Mouse (Mus musculus): ENCODE measurements around the gene Ninj2. TPM values are rescaled to one million over a fixed set of nuclear protein-coding genes. Genes with fewer than 3 reads are reported as not detected.
"Not testable (repeated sequence)": the region's sequence is repeated elsewhere in the genome, so short reads cannot be mapped to it uniquely, and the experiment has no call there.

The Ninj2 gene
- polyA plus RNA-seq, 1 experiment from 2014 or later: not detected

GRCm38 (mm10) chr6:120081516-120081915, 11.6 kb upstream of the Ninj2 start:
- Histone ChIP-seq H3K27ac (no peak overlapping the region), H3K36me3 (no peaks in the 10 kb centered on the region), H3K9me3 (no peaks in the 10 kb centered on the region), H3K4me3 (no peak overlapping the region), H3K27me3 (ENCODE audit: insufficient read depth, poor library complexity, severe bottlenecking) (no peaks in the 10 kb centered on the region), H3K4me1 (replicated peaks) (no peaks in the 10 kb centered on the region)
- DNase-seq (ENCODE audit: low spot score): no peak
- 79% methylated on average over 4 of the region's 4 CpGs for WGBS

GRCm38 (mm10) chr6:120082251-120082950, 10.7 kb upstream of the Ninj2 start:
- Histone ChIP-seq H3K27ac (no peak overlapping the region), H3K4me1 (replicated peaks) (no peaks in the 10 kb centered on the region), H3K27me3 (ENCODE audit: insufficient read depth, poor library complexity, severe bottlenecking) (no peaks in the 10 kb centered on the region), H3K9me3 (no peaks in the 10 kb centered on the region), H3K4me3 (no peak overlapping the region), H3K36me3 (no peaks in the 10 kb centered on the region)
- DNase-seq (ENCODE audit: low spot score): no peak
- 91% methylated on average over 6 of the region's 6 CpGs for WGBS

- H3K36me3 ChIP-seq: no peaks in the 10 kb centered on the region
- no peaks in the 10 kb centered on the region for H3K9me3 ChIP-seq
- H3K4me3 ChIP-seq: no peak overlapping the region
- no peaks in the 10 kb centered on the region for H3K4me1 ChIP-seq (replicated peaks)
- no peak overlapping the region for H3K27ac ChIP-seq
- WGBS: 89% methylated on average over 8 of the region's 8 CpGs
- no peaks in the 10 kb centered on the region for H3K27me3 ChIP-seq (ENCODE audit: insufficient read depth, poor library complexity, severe bottlenecking)
- DNase-seq (ENCODE audit: low spot score): no peak
These were observed 10.2 kb upstream of the Ninj2 start for GRCm38 (mm10) chr6:120082951-120083411.

- no peaks in the 10 kb centered on the region for H3K4me1 ChIP-seq (replicated peaks)
- WGBS: 72% methylated on average over 6 of the region's 6 CpGs
- no peak overlapping the region for H3K27ac ChIP-seq
- no peaks in the 10 kb centered on the region for H3K9me3 ChIP-seq
- H3K4me3 ChIP-seq: no peak overlapping the region
- no peaks in the 10 kb centered on the region for H3K36me3 ChIP-seq
- H3K27me3 ChIP-seq (ENCODE audit: insufficient read depth, poor library complexity, severe bottlenecking): no peaks in the 10 kb centered on the region
- DNase-seq (ENCODE audit: low spot score): no peak
These were observed 9.7 kb upstream of the Ninj2 start for GRCm38 (mm10) chr6:120083442-120083841.

GRCm38 (mm10) chr6:120084983-120085382, 8.2 kb upstream of the Ninj2 start:
- Histone ChIP-seq H3K9me3 (no peaks in the 10 kb centered on the region), H3K36me3 (no peaks in the 10 kb centered on the region), H3K4me3 (no peak overlapping the region), H3K27ac (no peak overlapping the region), H3K4me1 (replicated peaks) (no peaks in the 10 kb centered on the region), H3K27me3 (ENCODE audit: insufficient read depth, poor library complexity, severe bottlenecking) (no peaks in the 10 kb centered on the region)
- WGBS: 91% methylated on average over 2 of the region's 2 CpGs
- no peak for DNase-seq (ENCODE audit: low spot score)

GRCm38 (mm10) chr6:120085832-120086231, 7.3 kb upstream of the Ninj2 start:
- Histone ChIP-seq H3K36me3 (no peaks in the 10 kb centered on the region), H3K27me3 (ENCODE audit: insufficient read depth, poor library complexity, severe bottlenecking) (no peaks in the 10 kb centered on the region), H3K4me1 (replicated peaks) (no peaks in the 10 kb centered on the region), H3K4me3 (no peak overlapping the region), H3K27ac (no peak overlapping the region), H3K9me3 (no peaks in the 10 kb centered on the region)
- no peak for DNase-seq (ENCODE audit: low spot score)
- 83% methylated on average over 3 of the region's 3 CpGs for WGBS

- H3K27me3 ChIP-seq (ENCODE audit: insufficient read depth, poor library complexity, severe bottlenecking); H3K4me3 ChIP-seq; DNase-seq (ENCODE audit: low spot score); H3K4me1 ChIP-seq (replicated peaks); H3K9me3 ChIP-seq; H3K27ac ChIP-seq; H3K36me3 ChIP-seq: not testable (repeated sequence)
- WGBS: 96% methylated on average over 8 of the region's 8 CpGs
These were observed 6.1 kb upstream of the Ninj2 start for GRCm38 (mm10) chr6:120087041-120087440.

- Histone ChIP-seq H3K27me3 (ENCODE audit: insufficient read depth, poor library complexity, severe bottlenecking) (no peaks in the 10 kb centered on the region), H3K9me3 (no peaks in the 10 kb centered on the region), H3K36me3 (no peaks in the 10 kb centered on the region), H3K4me1 (replicated peaks) (peaks cover 12% of the 10 kb centered on the region; the same call in 1 of the 2 replicates), H3K27ac (no peak overlapping the region), H3K4me3 (no peak overlapping the region)
- 68% methylated on average over 15 of the region's 15 CpGs for WGBS
- no peak for DNase-seq (ENCODE audit: low spot score)
These were observed 2.4 kb upstream of the Ninj2 start for GRCm38 (mm10) chr6:120090712-120091248.

- no peaks in the 10 kb centered on the region for H3K36me3 ChIP-seq
- no peaks in the 10 kb centered on the region for H3K9me3 ChIP-seq
- H3K4me1 ChIP-seq (replicated peaks): peaks cover 12% of the 10 kb centered on the region; the same call in 1 of the 2 replicates
- no peak overlapping the region for H3K4me3 ChIP-seq
- no peaks in the 10 kb centered on the region for H3K27me3 ChIP-seq (ENCODE audit: insufficient read depth, poor library complexity, severe bottlenecking)
- H3K27ac ChIP-seq: no peak overlapping the region
- 74% methylated on average over 4 of the region's 4 CpGs for WGBS
- no peak for DNase-seq (ENCODE audit: low spot score)
These were observed 1.2 kb upstream of the Ninj2 start for GRCm38 (mm10) chr6:120091956-120092355.

GRCm38 (mm10) chr6:120094091-120094776, 1.1 kb downstream of the Ninj2 start:
- H3K36me3 ChIP-seq: no peaks in the 10 kb centered on the region
- no peaks in the 10 kb centered on the region for H3K27me3 ChIP-seq (ENCODE audit: insufficient read depth, poor library complexity, severe bottlenecking)
- no peaks in the 10 kb centered on the region for H3K9me3 ChIP-seq
- DNase-seq (ENCODE audit: low spot score): no peak
- H3K4me1 ChIP-seq (replicated peaks): peaks cover 13% of the 10 kb centered on the region; the same call in 1 of the 2 replicates
- H3K4me3 ChIP-seq: no peak overlapping the region
- no peak overlapping the region for H3K27ac ChIP-seq
- WGBS: 88% methylated on average over 9 of the region's 9 CpGs

GRCm38 (mm10) chr6:120095096-120095495, 1.9 kb downstream of the Ninj2 start:
- H3K4me3 ChIP-seq: no peak overlapping the region
- 83% methylated on average over 5 of the region's 5 CpGs for WGBS

GRCm38 (mm10) chr6:120095501-120095900, 2.4 kb downstream of the Ninj2 start:
- Histone ChIP-seq H3K27ac (no peak overlapping the region), H3K27me3 (ENCODE audit: insufficient read depth, poor library complexity, severe bottlenecking) (no peaks in the 10 kb centered on the region)

More at GRCm38 (mm10) chr6:120095096-120095495, 1.9 kb downstream of the Ninj2 start:
- DNase-seq (ENCODE audit: low spot score): no peak
- Histone ChIP-seq H3K27me3 (ENCODE audit: insufficient read depth, poor library complexity, severe bottlenecking) (no peaks in the 10 kb centered on the region), H3K4me1 (replicated peaks) (peaks cover 15% of the 10 kb centered on the region; the same call in 1 of the 2 replicates), H3K36me3 (no peaks in the 10 kb centered on the region), H3K9me3 (no peaks in the 10 kb centered on the region), H3K27ac (no peak overlapping the region)

GRCm38 (mm10) chr6:120099392-120099791, 6.2 kb downstream of the Ninj2 start:
- Histone ChIP-seq H3K36me3 (no peaks in the 10 kb centered on the region), H3K27me3 (ENCODE audit: insufficient read depth, poor library complexity, severe bottlenecking) (no peaks in the 10 kb centered on the region), H3K27ac (no peak overlapping the region), H3K9me3 (no peaks in the 10 kb centered on the region), H3K4me1 (replicated peaks) (0 out of 2 replicates have a peak, but pooled peaks cover 3% of the 10 kb centered on the region), H3K4me3 (no peak overlapping the region)
- WGBS: 83% methylated on average over 5 of the region's 5 CpGs
- no peak for DNase-seq (ENCODE audit: low spot score)

More at GRCm38 (mm10) chr6:120095501-120095900, 2.4 kb downstream of the Ninj2 start:
- peaks cover 15% of the 10 kb centered on the region; the same call in 1 of the 2 replicates for H3K4me1 ChIP-seq (replicated peaks)
- WGBS: 96% methylated on average over 1 of the region's 1 CpGs
- H3K9me3 ChIP-seq: no peaks in the 10 kb centered on the region
- DNase-seq (ENCODE audit: low spot score): no peak
- no peak overlapping the region for H3K4me3 ChIP-seq
- no peaks in the 10 kb centered on the region for H3K36me3 ChIP-seq

Data from hindbrain, embryonic 10.5 days (tissue).